Mouse (Mus musculus): ENCODE measurements around the gene Abcf2. TPM values are rescaled to one million over a fixed set of nuclear protein-coding genes. Genes with fewer than 3 reads are reported as not detected.

Gene Abcf2
- 120 and 124 TPM in 2 replicates for polyA plus RNA-seq (2012)

DNA sequence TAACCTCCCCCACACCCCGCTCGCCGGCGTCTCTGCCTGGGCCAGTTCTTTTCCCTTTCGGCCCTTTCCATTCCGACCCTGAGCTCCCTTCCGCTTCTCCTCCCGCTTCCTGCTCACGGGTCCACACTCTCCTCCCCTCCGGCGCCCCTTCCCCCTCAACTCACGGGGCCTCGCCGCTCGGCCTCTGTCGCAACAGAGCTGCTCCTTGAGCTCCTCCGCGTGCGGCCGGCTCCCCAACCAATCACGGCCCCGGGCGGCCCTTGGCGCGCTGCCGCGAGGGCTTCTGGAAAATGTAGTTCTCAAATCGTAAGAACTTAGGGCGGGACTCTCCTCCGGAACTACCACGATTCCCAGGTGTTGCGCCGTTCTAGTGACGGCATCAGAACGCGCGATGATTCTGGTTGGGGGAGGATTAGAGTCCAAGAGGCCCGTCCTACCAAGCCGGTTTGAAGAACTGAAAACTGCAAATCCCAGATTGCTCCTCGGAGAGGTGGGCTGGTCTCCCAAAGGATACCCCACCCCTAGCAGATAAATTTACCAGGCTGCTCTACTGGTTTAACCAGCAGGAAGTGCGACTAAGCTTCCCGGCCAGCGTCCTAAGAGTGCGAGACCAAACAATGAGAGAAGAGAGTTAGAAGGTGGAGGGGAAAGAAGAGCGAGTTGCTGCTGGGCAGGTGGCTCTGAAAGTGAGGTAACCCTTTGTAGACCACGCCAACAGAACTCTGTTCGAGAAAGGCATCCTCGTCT, at the start of gene Abcf2:
TSS of gene Abcf2 (minus strand) at position 285 of the 747 bp plus-strand sequence.
- TF ChIP-seq GATA1 (IDR thresholded peaks at IDR 0.05; ENCODE audit: low read length): no peak

DNA sequence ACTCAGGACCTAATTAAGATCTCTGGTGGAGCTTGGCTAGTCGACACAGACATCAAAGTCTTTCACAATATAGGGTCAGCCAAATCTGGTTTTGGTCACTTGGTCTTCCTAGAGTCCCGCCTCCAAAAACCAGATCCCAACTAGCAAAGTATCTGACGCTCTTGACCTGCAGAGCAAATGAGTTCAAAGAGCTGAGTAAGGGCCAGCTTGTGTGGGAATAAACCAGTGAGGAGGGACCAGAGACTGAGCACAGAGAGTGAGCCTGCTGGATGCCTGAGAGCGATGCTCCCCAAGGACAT, 47.5 kb upstream of the Abcf2 start:
- no peak for TF ChIP-seq GATA1 (IDR thresholded peaks at IDR 0.05; ENCODE audit: low read length)

DNA sequence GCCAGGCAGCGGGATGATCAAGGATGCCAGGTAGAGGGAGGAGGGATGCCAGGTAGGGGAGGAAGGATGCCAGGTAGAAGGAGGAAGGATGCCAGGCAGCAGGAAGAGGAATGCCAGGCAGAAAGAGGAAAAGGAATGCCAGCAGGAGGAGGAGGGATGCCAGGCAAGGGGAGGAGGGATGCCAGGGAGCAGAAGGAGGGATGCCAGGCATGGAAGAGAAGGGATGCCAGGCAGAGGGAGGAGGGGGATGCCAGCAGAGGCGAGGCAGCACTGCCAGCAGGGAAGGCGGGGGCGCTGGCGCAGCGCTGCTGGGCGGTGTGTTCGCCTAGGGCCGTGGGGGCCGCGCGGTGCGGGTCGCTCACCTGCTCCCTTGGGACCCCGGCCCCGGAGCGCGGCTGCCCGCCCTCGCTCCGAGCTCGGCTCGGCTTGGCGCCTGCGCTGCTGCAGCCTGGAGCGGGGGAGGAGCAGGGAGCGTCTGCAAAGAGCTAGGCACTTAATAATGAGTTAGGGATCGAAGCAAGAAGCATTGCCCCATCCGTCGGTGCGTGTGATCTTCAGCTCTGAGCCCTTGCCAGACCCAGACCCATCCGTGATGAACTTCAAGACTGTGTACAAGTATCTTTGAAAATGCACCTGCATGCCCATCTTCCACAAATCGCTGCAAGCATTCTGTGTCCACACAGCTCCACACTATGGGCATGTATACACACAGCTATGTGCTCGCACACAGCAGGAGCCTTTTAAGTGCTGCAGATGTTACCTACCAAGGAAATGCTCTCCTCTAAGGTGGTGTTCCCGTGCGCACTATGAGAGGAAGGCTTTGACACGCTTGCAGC, 46.9 kb upstream of the Abcf2 start, which contains the start of gene Smarcd3:
TSS of gene Smarcd3 (minus strand) at position 426 of the 836 bp plus-strand sequence.
- TF ChIP-seq GATA1 (IDR thresholded peaks at IDR 0.05; ENCODE audit: low read length): no peak

DNA sequence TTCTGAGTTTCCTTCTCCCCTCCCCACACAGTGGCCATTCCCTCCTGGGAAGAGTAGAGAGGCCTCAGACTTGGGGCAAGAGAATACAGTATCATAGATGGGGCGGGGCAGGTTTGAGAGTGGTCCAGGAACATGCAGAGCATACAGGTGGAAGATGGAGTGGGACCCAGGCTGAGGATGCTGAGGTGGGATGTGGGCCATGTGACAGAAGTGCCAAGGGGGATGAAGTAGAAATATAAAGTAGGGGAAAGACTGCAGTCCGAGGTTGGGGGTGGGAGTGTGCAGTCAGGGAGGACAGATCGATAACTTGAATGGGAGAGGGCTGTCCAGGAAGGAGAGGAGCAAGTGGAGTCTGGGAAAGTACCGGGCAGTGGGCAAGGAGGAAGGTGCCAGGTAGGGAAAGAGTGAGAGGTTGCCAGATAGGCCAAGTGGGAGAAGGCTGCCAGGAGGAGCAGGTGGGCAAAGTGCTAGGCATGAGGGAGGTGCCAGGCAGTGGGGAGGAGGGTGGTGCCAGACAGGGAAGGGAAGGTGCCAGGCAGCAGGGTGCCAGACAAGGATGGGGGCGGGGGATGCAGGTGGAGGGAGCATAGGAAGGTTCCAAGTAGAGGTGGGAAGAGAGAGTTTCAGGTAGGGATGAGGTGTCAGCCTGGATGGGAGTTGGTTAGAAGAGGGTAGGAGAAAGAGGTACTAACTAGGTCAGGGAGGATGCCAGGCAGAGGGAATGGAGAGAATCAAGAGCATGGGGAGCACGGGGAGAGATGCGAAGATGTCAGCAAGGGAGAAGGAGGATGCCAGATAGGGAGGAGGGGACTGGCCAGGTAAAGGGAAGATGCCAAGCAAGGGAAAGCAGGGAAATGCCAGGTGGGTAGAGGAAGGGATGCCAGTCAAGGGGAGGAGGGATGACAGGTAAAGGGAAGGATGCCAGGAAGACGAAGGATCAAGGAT, 46.0 kb upstream of the Abcf2 start:
- no peak for TF ChIP-seq GATA1 (IDR thresholded peaks at IDR 0.05; ENCODE audit: low read length)

DNA sequence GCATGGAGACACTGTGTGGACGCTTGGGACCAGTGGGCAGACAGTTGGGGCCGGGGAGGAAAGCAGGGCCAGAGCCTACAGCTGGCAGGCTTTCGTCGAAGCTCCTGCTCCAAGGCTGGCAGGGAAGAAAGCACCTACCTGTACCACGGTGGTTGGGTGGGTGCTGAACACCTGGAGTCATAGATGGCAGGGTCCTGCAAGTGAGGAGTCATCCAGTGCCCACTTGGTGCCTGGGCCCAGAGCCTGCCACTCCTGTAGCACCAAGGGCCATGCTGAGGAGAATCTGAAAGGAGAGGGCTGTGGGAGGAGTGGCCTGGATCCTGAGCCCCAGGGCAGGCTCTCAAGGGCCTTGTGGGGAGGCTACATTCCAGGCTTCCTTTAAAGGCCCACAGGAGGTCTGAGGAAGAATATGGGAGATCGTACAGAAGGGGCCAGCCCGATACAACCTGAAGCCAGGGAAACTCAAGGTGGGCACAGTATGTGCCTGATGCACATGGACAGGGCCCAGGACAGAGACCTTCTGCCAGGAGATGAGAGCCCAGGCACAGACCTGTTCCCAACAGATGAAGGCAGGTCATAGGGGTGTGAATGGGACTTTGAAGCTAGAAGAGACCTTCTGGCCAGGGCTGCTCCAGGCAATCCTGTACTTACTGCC, 45.2 kb upstream of the Abcf2 start:
- no peak for TF ChIP-seq GATA1 (IDR thresholded peaks at IDR 0.05; ENCODE audit: low read length)

DNA sequence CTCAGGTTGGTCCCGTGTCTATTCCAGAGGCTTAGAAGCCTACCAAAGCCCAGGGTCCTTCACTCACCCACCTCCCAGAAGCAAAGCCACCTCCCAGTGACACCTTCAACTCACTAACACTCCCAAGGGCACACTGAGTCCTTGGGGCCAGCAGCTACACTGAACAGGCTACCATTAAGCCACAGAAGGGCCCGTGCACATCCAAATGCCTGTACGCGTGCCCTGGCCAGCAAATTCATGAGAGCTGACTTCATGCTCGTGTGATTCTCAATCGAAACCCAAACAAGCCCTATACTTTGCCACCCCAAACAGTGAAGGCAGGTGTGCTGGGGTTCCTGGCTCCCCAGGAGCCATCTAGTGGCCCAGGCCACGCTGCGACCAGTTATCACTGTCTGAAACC, 43.4 kb upstream of the Abcf2 start:
- no peak for TF ChIP-seq GATA1 (IDR thresholded peaks at IDR 0.05; ENCODE audit: low read length)

DNA sequence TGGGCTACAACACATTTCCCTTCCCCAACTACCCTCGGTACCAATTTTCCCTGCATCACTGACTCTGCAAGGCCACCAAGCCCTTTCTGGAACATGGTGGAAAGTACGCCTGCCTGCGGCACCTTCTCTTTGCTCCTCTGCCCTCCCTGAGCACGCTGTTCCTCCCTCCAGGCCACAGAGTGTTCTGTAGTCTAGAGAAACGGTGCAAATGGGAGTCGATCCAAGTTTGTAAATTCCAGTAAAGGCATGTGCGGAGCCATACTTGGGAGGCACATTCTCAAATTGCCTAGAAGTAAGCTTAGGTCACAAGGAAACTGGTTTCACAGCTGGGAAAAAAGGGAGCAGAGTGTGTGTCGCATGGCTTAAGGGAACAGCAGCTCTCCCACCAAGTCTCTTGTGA, 42.8 kb upstream of the Abcf2 start:
- TF ChIP-seq GATA1 (IDR thresholded peaks at IDR 0.05; ENCODE audit: low read length): no peak

DNA sequence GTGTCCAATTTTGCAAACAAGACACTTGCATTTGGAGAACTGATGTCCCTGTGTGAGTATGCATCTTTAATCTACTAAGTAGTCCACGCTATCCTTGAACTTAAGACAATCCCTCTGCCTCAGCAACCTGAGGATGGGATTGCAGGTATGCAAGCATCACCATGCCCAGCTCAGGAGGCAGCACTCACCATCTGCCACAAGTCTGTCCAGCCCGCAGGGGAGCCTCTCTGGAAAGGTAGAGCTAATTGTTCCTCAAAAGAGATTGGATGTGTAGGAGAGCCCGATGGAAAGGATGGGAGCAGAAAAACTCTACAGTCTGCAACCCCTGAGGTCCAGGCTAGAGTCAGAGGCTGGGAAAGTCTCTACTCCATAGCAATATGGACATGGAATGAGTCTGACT, 41.7 kb upstream of the Abcf2 start:
- no peak for TF ChIP-seq GATA1 (IDR thresholded peaks at IDR 0.05; ENCODE audit: low read length)

DNA sequence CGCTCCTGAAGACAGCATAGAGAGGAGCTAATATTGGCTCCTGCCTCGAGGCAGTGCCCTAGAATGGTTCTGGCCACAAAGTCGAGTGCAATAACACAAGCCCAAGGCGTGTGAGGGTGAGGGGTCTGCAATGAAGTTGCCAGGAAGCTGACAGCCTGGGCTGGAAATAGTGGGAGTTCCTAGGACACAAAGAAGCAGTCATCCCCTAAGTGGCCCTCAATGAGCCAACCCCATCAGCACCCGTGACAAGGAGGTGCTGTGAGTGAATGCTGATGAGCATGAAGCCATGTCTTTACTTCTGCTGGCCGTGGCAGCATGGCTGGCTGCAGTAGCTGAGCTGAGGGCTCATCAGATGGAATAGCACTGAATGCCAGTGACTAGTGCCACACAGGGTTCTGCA, 37.8 kb upstream of the Abcf2 start:
- TF ChIP-seq GATA1 (IDR thresholded peaks at IDR 0.05; ENCODE audit: low read length): no peak

DNA sequence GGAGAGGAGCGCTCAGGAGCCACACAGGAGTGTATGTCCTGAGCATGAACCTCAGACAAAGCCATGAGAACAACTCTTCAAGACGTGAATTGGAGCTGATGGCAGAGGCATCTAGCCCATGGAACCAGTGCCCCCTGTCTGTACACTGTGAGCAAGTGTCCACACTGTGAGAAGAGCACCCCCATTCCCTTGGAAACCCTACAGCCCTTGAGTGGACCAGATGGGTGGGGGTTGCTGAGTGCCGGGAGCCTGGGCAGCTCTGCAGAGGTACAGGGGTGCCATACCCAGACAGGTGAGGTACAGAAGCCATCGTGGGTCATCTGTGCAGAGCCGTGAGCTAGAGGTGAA, 35.0 kb upstream of the Abcf2 start:
- no peak for TF ChIP-seq GATA1 (IDR thresholded peaks at IDR 0.05; ENCODE audit: low read length)

DNA sequence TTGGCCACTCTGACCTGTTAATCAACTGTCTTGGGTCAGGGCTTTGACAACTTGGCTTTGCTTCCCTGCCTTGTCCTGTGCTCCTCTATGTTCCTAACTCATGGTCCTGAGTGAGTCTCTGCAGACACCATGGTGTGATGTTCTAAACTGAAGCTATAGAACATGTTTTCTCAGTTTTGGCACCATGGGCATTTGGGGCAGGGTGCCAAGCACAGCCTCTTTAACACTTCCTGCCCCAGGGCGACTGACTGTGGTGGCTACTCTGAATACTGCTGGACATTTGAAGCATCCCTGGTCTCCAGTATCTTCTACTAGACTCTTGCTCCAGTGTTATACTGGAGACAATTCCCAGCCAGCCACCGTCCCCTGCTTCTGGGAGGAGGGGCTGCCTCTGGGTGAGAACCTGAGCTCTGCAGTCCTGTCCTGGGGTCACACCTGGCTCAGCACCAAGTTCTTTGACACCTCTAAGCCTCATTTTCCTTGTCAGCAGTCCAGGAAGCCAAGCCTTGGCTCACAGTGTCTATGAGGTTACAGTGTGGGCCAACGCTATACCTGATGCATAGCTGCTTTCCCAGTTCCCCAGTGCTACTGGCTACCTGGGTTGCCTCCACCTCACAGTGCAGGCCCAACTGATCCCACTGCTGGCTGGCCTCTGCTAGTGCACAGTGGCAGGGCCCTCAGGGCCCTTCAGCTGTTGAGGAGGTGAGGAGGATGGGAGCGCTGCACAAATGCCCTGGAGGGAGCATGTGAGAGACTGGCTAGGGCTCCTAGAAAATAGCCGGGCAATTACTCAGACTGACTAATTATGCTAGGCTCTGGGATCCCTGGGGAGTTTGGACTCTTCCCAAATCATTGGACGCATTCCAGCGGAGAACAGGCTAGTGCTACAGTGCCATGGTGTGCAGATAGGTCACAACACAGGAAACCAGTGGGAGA, 34.4 kb upstream of the Abcf2 start:
- no peak for TF ChIP-seq GATA1 (IDR thresholded peaks at IDR 0.05; ENCODE audit: low read length)

DNA sequence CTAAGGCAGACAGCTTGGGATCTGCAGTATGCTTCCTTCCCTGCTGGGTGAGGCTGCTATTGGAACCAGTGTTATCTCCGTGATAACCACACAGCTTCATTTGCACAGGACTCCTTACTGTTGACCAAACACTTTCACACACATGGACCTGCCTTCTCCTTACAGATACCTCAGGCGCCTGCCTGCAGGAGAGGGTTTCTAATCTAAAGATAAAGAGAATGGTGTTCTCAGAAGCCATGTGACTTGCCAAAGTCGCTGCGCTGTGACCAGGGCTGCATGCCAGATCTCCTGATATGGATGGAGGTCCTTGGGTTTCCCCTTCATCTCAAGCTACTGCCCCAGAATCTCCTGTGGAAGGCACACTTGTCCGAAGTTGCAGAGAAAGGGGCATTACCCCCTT, 32.1 kb upstream of the Abcf2 start:
- no peak for TF ChIP-seq GATA1 (IDR thresholded peaks at IDR 0.05; ENCODE audit: low read length)

DNA sequence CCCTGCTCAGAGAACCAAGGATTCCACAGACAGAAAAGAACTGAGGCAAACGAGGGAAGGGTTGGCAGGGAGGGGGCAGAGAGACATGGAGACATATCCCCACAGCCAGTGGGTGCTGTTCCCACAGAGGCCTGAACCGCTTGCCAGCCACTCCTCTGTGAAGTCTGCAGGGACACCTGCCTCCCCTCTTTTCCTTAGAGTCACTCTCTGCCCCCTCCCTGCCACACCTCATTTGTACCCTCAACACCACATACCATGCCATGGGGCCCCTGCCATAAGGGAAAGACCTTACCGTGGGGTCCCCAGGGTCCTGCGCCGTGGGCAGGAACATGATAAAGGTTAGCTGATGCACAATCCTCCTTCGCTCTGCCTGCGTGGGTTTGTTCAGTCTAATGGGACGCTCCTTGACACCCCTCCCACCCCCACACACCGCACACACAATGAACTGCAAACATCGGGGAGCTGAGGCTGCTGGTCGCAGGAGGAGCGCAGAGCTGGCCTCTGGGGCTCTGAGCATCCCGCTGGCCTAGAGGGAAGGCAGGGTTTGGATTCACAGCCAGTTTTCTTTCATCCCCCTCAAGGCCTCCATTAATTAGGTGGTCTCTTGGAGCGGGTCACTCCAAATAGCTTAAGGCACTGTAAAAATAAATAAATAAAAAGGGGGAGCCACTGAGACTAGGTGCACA, 28.9 kb upstream of the Abcf2 start:
- no peak for TF ChIP-seq GATA1 (IDR thresholded peaks at IDR 0.05; ENCODE audit: low read length)

Data from G1E-ER4 (cell line).